Mouse (Mus musculus): Measurements from ENCODE around the gene 1700021F07Rik.

Gene 1700021F07Rik

DNA sequence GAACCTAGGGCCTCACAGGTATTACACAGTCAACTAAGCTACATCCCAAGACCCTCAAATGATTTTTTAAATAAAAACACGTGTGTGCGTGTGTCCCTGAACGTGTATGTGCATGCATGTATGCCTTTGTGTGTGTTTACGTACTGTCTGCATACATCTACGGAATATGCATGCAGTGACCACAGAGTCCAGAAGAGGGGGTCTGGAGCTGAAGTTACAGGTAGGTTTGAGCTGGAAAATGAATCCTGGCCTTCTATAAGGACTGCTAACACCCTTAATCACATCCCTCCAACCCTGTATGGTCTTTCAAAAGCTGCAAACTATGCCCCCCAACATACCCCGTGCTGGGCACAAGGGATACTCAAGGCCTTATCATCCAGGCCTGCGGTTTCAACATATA lies 41.0 kb downstream of the 1700021F07Rik start:
- no peak for DNase-seq (ENCODE audit: low spot score)

GRCm38 (mm10) chr2:173564179-173564578 lies 41.8 kb downstream of the 1700021F07Rik start:
- no peak for DNase-seq (ENCODE audit: low spot score)
